Mouse (Mus musculus) cerebellum, adult (tissue): ENCODE data around the gene Ranbp1.
A peak's percentile ranks its signal among the peaks of the same experiment; 100 is the strongest.
"Not testable (repeated sequence)": the region's sequence is repeated elsewhere in the genome, so short reads cannot be mapped to it uniquely, and the experiment has no call there.

ENCODE experiments used
- ATAC-seq: cut with Nextera tagmentation; 2 replicates; pipeline ENCODE4 v1.9.2; 2017; ENCODE audit warnings: mild to moderate bottlenecking, moderate library complexity, mixed read lengths; ENCODE audit not compliant: insufficient number of reproducible peaks, low FRiP score, low TSS enrichment

The Ranbp1 gene

DNA sequence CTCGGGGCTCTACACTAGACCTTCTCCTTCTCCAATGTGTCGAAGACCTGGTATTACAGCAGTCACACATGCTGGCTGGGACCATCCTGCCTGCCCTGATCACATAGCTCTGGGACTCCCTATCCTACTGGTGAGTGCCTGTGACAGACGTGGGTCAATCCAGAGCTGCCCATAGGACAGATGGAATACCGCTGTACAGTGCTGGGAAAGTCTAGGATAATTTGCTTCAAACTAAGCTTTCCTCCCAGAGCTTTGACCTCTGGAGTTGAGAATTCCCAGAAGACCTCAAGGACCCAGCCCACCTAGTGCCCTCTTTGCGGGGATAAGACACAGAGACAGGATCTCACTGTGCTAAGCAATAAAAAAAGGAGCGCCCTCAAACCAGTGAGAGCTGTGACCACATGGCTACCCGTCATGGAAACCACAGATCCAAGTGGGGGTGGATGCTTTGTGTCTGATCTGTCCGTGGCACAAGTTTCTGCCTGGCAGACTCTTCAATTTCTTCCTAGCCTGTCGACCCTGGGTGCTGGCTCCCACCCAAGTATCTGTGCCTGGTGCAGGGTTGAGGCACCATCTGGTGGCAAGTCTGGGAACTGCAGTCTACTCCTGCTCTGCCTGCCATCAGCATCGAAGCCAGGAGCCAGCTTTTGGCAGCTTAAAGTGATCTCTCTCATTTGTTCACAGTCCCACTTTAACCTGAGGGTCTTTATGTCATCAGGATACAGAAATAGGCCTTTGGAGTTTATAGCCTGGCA is 36.9 kb downstream of the Ranbp1 start:
- ATAC-seq = peak; percentile 38; the same call in 1 of the 2 replicates

DNA sequence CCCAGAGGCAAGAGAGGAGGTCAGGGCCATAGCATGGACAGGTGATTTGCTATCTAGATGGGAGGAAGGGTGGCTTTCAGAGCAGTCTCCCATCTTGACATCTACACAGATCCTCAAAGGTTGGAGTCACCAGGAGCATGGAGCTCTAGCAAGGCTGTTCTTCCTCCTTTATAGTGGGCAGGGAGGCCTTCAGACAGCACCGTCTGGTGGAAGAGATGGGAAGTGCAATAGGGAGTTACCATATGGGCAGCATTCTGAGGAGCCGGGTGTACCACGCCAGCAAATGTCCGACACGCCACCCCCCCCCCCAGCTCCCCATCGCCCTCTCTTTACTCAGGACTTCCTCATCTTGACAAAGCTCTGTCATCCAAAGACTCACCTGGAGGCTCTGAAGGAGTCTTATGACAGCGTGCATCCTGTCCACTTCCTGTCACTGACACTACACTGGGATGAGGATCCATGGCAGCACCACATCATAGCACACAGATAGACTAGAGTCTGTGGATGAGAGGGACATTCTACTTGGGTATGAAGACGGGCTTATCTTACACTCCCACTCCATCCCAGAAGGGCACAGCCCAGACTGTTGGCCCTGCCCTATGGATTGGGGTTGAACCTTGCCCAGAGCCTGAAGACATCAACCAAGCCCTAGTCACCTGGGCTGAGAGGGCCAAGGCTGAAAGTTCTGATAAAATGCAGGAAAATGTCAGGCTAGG is 37.7 kb downstream of the Ranbp1 start:
- ATAC-seq = peak; percentile 23; the same call in 1 of the 2 replicates

DNA sequence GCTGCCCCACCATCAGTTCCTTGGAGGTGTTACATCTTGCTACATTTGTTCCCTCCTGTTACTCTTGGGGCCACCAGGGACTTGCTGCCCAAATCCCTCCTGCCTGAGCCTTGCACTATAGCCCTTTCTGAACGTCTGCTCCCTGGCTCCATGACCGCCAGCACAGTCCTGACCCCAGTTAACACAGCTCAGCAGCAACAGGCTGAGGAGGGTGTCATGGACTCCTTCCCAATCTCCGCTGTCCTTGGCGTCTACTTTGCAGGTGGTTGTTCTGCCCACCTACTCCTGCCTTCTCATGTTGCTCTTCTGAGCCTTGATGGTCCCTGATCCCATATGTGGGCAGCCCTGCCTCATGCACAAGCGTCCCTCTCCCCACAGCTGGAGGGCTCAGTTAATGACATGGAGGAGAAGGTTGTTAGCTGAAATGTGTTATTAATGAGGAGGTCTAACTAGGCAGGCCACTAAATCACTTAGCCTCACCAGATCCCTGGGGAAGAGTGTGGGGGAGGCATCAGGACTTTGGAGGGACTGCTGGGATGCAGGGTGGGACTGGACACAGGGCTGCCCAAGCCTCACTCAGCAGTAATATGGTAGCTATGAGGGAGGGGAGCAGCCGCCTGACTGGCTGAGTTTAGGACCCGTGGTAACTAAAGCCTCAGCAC is 45.0 kb downstream of the Ranbp1 start:
- ATAC-seq = no peak

DNA sequence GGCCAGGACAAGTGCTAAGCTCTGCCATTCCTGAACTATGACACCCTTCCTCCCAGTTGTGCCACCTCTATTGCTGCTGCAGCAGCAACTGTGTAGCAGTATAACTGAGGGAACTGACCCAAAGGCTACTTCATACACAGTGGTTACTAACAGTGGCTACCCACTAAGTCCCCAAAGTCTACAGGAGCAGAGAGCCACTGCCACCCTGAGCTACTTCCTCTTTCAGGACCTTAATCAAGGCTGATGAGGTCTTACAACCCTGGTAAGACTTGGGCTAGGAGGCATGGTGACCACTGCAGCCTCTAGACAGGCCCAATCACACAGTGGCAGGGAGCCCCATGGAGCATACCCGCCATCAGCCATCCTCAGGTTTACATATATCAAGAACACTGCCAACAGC is 46.5 kb downstream of the Ranbp1 start:
- ATAC-seq = no peak

DNA sequence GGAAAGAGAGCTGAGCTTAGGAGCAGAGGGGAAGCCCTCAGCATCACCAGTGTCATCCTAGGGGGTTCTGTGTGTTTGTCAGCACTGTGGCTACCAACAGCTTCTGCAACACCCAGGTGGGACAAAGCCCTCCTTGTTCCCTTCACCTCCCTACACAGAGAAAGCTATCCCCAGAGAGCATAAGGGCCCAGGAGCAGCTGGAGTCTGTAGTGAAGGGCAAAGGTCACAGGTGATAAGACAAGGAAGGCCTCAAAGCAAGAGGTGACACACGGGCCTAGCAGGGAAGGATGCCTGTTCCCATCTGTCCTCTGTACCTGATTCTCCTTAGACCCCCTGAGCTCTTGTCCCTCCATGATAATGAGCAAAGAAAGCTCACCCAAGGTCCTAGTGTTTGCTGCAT is 46.9 kb downstream of the Ranbp1 start:
- ATAC-seq = no peak

DNA sequence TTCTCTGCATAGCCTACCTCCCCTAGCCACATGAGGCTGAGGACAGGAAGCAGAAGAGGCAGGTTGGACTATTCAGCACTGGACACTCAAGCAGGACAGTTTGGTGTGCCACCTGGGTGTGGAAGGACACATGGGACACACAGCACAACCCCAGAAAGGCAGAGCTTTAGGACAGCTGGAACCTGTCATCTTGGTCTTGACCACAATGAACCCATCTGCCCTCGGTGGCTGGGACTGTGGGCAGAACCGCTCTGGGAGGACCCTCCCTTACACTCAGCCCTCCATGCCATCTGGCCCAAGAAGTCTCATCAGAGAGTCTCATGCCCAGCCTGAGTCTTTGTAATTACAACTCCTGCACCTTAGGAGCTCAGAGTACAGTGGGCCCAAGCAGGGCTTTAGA is 48.5 kb downstream of the Ranbp1 start:
- ATAC-seq = no peak

DNA sequence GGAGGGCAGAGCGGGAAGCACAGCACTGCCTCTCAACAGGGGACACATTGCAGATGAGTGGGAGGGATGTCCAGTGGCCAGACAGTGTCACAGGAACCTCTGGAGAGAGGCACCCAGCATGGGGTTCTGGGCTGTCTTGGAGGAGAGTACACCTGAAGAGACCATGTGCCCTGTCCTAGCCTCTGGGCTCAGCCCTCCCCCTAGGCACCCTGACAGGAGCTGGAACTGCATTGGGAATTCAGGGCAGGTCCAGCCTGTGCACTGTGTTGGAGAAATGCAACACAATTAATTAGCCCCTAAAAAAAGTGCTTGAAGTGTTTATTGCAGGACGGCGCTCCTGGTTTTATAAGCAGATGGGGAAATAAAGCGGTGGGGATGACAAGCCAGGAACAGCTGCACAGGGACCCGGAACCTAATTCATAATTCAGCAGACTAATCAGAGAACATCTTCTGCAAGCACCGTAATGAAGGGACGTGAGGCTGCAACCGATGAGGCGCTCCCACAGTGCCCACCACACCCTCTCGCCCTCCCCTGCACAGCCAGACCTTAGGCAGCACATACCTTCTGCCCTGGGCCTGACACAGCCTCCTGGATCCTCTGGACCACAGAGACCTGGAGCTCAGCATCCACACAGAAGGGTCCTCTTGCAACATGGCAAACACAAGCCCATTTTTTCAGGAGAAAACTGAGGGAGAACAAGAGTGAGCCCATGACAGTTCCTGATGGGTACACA is 50.0 kb downstream of the Ranbp1 start:
- ATAC-seq = no peak

DNA sequence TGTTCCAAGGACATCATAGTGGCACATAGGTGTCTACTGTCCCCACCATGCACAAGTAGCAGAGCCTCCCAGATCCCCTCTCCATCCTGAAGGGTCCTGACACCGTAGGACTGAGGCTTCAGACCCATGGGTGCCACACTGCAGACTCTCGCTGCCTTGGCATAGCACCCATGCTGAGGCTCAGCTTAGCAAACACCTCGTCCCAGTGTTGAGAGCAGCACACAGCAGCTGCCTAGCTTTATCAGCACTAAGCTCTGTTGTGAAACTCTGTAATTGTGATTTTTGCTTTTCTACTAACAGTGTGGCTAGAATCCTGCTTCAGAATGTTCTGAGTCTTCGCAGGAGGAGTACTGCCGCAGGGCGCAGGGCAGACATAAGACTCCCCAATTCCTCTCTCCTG is 50.7 kb downstream of the Ranbp1 start:
- no peak for ATAC-seq

DNA sequence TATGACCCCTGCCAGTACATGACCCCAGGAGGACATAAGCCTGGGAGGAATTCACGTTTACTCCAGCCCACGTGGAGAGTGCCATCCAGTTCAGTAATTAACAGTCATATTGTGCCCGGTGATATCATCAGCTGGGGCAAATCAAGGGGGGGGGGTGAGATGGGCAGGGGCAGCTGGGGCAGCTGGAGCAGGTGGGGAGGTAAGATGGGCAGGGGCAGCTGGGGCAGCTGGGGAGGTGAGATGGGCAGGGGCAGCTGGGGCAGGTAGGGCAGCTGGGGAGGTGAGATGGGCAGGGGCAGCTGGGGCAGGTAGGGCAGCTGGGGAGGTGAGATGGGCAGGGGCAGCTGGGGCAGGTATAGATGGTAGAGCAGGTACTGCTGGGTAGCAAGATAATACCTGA is 53.0 kb downstream of the Ranbp1 start:
- not testable (repeated sequence) for ATAC-seq

DNA sequence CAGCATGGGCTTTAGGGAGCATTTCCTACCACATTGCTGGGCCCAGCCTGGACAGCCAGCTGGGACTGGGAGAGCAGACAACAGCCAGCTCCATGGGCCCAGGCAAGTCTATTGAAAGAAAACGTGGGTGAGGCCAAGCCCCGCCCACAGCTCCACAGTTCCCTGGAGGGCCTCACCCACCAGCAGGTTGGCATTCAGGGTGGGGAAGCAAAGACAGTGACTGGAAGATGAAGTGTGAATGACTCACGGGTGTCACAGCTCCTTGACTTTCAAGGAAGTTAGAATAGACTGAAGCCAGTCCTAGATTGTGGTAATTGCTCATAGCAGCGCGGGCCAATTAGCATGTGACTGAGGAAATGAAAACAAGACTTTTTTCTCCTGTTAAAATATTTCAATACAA is 53.5 kb downstream of the Ranbp1 start:
- ATAC-seq = no peak

DNA sequence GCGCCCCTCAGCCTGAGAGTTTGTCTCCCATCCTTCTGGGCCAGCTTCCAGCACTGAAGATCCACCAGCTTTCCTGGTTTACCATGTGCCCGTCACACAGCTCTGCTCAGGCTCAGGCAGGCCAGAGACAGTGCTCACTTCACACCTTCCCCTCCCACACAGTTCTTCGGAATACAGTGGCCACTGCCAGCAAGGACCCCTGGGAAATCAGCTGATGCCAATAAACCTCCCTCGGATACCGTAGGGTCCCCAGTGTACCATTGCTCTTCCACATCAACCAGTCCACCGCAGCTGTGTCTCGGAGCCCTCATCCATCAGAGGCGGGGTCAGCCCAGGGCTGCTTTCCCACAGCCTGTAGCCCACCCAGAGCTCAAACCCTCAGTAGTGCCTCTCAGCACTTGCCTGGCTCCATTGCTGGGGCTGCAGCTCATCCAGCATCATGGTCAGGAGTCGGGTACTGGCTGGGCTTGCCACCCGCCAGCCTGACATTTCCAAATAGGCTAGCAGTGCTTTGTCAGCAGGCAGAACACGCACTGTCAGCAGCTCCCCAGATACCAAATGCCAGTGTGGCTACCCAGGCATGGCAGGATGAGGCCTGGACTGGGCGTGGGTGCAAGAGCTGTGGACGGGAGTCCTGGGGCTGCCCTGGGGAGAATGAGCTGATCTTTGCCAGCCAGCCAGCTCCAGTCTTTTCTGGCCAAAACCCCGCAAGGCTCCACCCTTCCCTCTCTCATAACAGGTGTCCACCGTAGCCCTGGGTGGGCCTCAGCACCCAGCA is 54.1 kb downstream of the Ranbp1 start:
- ATAC-seq = no peak

DNA sequence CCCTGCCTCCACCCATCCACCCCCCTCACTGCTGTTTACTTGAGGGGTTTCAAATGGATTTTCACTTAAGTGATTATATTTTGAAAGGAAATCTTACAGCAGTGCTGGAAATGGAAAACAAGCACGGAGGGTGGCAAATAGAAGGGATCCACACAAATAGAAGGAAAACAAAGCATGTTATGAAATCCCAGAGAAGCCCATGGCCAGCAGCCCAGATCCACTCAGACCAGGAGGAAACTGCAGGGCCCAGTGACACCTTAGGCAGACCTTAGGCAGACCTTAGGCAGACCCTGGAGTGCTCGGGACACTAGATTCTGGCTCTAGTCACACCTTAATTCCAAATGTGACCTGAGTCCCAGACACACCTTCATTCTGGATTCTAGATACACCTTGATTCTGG is 57.5 kb downstream of the Ranbp1 start:
- ATAC-seq = no peak
